Mouse (Mus musculus) heart, adult 2 months (tissue): Measurements from ENCODE around the gene Kpna7. TPM values are rescaled to one million over a fixed set of nuclear protein-coding genes. Genes with fewer than 3 reads are reported as not detected.
A peak's percentile ranks its signal among the peaks of the same experiment; 100 is the strongest.

Experiments used
- DNase-seq, 2 experiments: peaks; one replicate each; pipeline ENCODE4 v3.0.0; 2021
- H3K27ac ChIP-seq: fragments of 200-600 bp; 2 replicates; pipeline ENCODE4 v1.8.1; 2022
- H3K27me3 ChIP-seq: fragments of 200-500 bp; 2 replicates; pipeline ENCODE4 v1.6.1; 2012; ENCODE audit warnings: mild to moderate bottlenecking, low read length, inconsistent platforms, mixed read lengths; ENCODE audit not compliant: control insufficient read depth, insufficient read depth
- H3K36me3 ChIP-seq: fragments of 200-500 bp; 2 replicates; pipeline ENCODE4 v1.6.1; 2012; ENCODE audit warnings: low read length, inconsistent platforms; ENCODE audit not compliant: control insufficient read depth, insufficient read depth
- H3K4me1 ChIP-seq: fragments of 200-500 bp; 2 replicates; pipeline ENCODE4 v1.6.1; 2011; ENCODE audit warnings: low read length; ENCODE audit not compliant: control insufficient read depth, insufficient read depth
- H3K4me3 ChIP-seq: fragments of 200-600 bp; 2 replicates; pipeline ENCODE4 v1.8.1; 2022
- H3K79me2 ChIP-seq: fragments of 200-500 bp; replicated peaks from 2 replicates; pipeline ENCODE4 v1.6.1; 2012; ENCODE audit warnings: mild to moderate bottlenecking, inconsistent platforms, low read length, moderate library complexity, mixed read lengths; ENCODE audit not compliant: control insufficient read depth, insufficient read depth
- H3K9ac ChIP-seq: fragments of 200-500 bp; 2 replicates; pipeline ENCODE4 v1.6.1; 2012; ENCODE audit warnings: low read depth, mild to moderate bottlenecking, control low read depth, inconsistent platforms, low read length, mixed read lengths
- CTCF ChIP-seq: fragments of 200-600 bp; IDR thresholded peaks from 2 replicates; pipeline ENCODE4 v1.8.1; 2022; ENCODE audit warnings: antibody characterized with exemption, mild to moderate bottlenecking, moderate library complexity
- EP300 ChIP-seq: fragments of 200-500 bp; IDR thresholded peaks from 2 replicates; pipeline ENCODE4 v1.6.1; 2011; ENCODE audit warnings: low read depth, low read length, control low read depth; ENCODE audit not compliant: insufficient read depth
- POLR2A ChIP-seq: fragments of 200-500 bp; IDR thresholded peaks from 2 replicates; pipeline ENCODE4 v1.6.1; 2011; ENCODE audit warnings: mild to moderate bottlenecking, low read depth, low read length, control low read depth; ENCODE audit not compliant: insufficient read depth
- WGBS: fragments of 180-500 bp; shearing (Covaris S2); methylation state at CpG from one replicate; pipeline ENCODE4 v1.1.7; 2018; 5-methylcytosine and 5-hydroxymethylcytosine counted together
- intact Hi-C: fragments of 180-260 bp; cut with DNase I; formaldehyde crosslinking; loops from one replicate; pipeline ENCODE4 v1.15.1; 2025
- polyA plus RNA-seq: library from polyadenylated mRNA; depleted of rRNA; stranded (reverse); fragments of >200 nt; gene quantifications from 2 replicates; pipeline ENCODE4 v1.2.3, GENCODE M21; 2012
- total RNA-seq, 2 experiments: library from RNA; stranded (reverse); gene quantifications; 2 replicates each; pipeline ENCODE4 v1.2.3; 2021

Kpna7 gene
- total and polyA plus RNA-seq, 3 experiments: not detected

DNA sequence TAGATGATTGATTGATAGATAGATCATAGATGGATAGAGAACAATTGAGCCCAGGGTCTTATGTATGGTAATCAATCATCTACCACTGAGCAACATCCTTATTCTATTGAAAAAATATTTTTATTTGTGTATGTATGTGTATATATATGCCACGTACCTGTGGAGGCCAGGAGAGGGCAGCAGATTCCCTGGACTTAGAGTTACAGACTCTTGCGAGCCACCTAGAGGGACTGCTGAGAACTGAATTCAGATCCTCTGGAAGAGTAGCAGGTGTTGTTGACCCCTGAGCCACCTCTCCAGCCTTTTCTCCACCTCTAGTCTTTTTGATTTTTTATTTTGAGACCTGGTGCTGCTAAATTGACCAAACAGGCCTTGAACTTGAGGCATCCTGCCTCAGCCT, 85.3 kb downstream of the Kpna7 start:
- H3K27me3 ChIP-seq: no peaks in the 10 kb centered on the region
- no peak overlapping the region for H3K27ac ChIP-seq
- H3K4me3 ChIP-seq: no peak overlapping the region
- no peaks in the 10 kb centered on the region for H3K36me3 ChIP-seq
- TF ChIP-seq POLR2A (no peak), CTCF (peak; percentile 51)
- no peaks in the 10 kb centered on the region for H3K4me1 ChIP-seq
- DNase-seq: no peak
- H3K79me2 ChIP-seq: no peaks in the 10 kb centered on the region
- intact Hi-C loops: no loop called here
- no peak overlapping the region for H3K9ac ChIP-seq
- 62% methylated on average over 2 of the region's 2 CpGs for WGBS

DNA sequence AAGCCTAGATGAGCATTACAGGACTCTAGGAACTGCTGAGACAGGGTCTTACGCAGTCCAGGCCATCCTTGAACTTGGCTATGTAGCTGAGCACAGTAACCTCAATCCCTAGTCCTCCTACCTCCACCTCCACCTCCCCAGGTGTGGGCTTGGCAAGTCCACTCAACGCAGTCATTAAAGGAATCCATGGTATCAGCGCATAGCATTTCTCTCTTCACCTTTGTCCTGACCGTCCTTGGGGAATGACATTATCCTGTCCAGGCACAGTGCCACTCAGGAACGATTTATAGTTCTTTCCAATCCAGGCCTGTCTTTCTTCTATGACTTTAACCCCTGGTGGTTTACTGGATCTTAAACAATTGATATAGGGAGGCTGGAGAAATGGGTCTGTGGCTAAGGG, 93.3 kb downstream of the Kpna7 start:
- no peak for DNase-seq
- Histone ChIP-seq H3K4me3 (no peak overlapping the region), H3K9ac (no peak overlapping the region), H3K4me1 (no peaks in the 10 kb centered on the region), H3K27ac (no peak overlapping the region), H3K79me2 (no peaks in the 10 kb centered on the region), H3K27me3 (no peaks in the 10 kb centered on the region), H3K36me3 (no peaks in the 10 kb centered on the region)
- WGBS: 52% methylated on average over 5 of the region's 5 CpGs
- intact Hi-C loops: no loop called here
- no peak for TF ChIP-seq POLR2A
- TF ChIP-seq CTCF: no peak

- WGBS: 62% methylated on average over 2 of the region's 2 CpGs
- Histone ChIP-seq H3K27ac (no peak overlapping the region), H3K9ac (no peak overlapping the region), H3K4me1 (no peaks in the 10 kb centered on the region), H3K36me3 (no peaks in the 10 kb centered on the region), H3K4me3 (no peak overlapping the region), H3K79me2 (no peaks in the 10 kb centered on the region), H3K27me3 (no peaks in the 10 kb centered on the region)
- TF ChIP-seq POLR2A (no peak), CTCF (no peak), EP300 (no peak)
- intact Hi-C loops: no loop called here
- no peak for DNase-seq
Measured at GRCm38 (mm10) chr5:144990051-144990450, 93.8 kb downstream of the Kpna7 start.

DNA sequence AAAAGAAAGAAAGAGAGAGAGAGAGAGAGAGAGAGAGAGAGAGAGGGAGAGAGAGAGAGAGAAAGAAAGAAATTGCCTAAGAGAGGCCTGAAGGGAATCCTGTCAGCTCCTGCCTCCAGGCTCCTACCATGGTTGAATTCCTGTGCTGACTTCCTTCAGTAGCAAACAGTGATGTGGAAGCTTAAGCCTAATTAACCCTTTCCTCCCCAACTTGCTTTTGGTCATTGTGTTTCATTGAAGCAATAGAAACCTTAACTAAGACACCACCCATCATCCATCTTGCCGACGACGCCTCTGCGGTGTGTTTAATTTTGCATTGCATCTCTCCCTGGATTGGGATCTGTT, 94.8 kb downstream of the Kpna7 start:
- Histone ChIP-seq H3K9ac (no peak overlapping the region), H3K4me1 (no peaks in the 10 kb centered on the region), H3K79me2 (no peaks in the 10 kb centered on the region), H3K36me3 (no peaks in the 10 kb centered on the region), H3K4me3 (no peak overlapping the region), H3K27ac (no peak overlapping the region), H3K27me3 (no peaks in the 10 kb centered on the region)
- DNase-seq: no peak
- 88% methylated on average over 4 of the region's 4 CpGs for WGBS
- TF ChIP-seq EP300: no peak
- TF ChIP-seq CTCF: no peak
- TF ChIP-seq POLR2A: no peak
- intact Hi-C loops: loop anchor here (2.0 kb wide), 2 partner anchors 104 to 152 kb away; no protein-coding TSS in a partner anchor

DNA sequence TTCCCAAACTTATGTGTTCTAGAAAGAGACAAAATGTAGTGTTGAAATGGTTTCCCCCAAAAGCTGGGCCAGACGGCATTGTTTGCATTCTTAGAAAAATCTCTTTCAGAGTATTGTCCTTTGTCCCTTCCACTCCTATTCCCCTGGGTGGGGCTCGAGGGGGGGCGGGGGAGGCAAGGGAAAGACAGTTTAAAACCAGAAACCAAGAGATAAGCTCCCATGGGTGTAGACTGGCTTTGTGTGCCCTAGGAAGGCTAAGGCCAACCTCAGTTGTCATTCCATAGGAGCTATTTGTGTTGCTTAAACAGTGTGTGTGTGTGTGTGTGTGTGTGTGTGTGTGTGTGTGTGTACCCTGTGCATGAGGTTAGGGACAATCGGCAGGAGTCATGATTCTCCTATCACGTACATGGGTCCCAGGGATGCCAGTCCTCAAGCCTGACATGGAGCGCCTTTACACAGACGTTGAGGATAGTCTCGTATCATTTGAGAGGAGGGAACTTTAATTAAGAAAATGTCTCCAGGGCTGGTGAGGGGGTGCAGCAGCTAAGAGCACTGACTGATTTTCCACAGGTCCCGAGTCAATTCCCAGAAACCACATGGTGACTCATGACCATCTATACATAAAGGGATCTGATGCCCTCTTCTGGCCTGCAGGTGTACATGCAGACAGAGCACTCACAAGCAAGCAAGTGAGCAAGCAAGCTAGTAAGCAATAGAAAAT, 95.3 kb downstream of the Kpna7 start:
- Histone ChIP-seq H3K27ac (no peak overlapping the region), H3K9ac (no peak overlapping the region), H3K79me2 (no peaks in the 10 kb centered on the region), H3K36me3 (no peaks in the 10 kb centered on the region), H3K4me1 (no peaks in the 10 kb centered on the region), H3K27me3 (no peaks in the 10 kb centered on the region), H3K4me3 (no peak overlapping the region)
- TF ChIP-seq EP300 (peak; percentile 77), POLR2A (no peak), CTCF (peak; percentile 81)
- WGBS: 34% methylated on average over 9 of the region's 9 CpGs
- peak; percentile 31 to 41 for DNase-seq
- intact Hi-C loops: loop anchor here (1.0 to 2.0 kb wide), 3 partner anchors 104 to 194 kb away; no protein-coding TSS in a partner anchor

- H3K4me3 ChIP-seq: no peak overlapping the region
- intact Hi-C loops: no loop called here
- no peak overlapping the region for H3K27ac ChIP-seq
- TF ChIP-seq CTCF (no peak), EP300 (no peak), POLR2A (no peak)
- no peak for DNase-seq
- no peaks in the 10 kb centered on the region for H3K79me2 ChIP-seq
- no peak overlapping the region for H3K9ac ChIP-seq
- no peaks in the 10 kb centered on the region for H3K36me3 ChIP-seq
- H3K27me3 ChIP-seq: no peaks in the 10 kb centered on the region
- no peaks in the 10 kb centered on the region for H3K4me1 ChIP-seq
- 89% methylated on average over 13 of the region's 13 CpGs for WGBS
Measured at GRCm38 (mm10) chr5:144987561-144987960, 96.3 kb downstream of the Kpna7 start.
